Mouse (Mus musculus) testis, adult 2 months (tissue): ENCODE results near the gene Trpv4.

ENCODE experiments used
- CTCF ChIP-seq: fragments of 200-500 bp; IDR thresholded peaks from 2 replicates; pipeline ENCODE4 v1.5.1; 2012; ENCODE audit warnings: low read depth, mild to moderate bottlenecking, inconsistent platforms, low read length, moderate library complexity; ENCODE audit not compliant: control insufficient read depth, insufficient read depth, insufficient replicate concordance
- POLR2A ChIP-seq: fragments of 200-500 bp; IDR thresholded peaks from 2 replicates; pipeline ENCODE4 v1.6.1; 2012; ENCODE audit warnings: low read depth, mild to moderate bottlenecking, inconsistent platforms, low read length, moderate library complexity; ENCODE audit not compliant: control insufficient read depth

- TF ChIP-seq CTCF: peak; percentile 65; the same call in 1 of the 2 replicates
- no peak for TF ChIP-seq POLR2A
These were observed 32.6 kb downstream of the Trpv4 start for GRCm38 (mm10) chr5:114625590-114625989.
